Mouse (Mus musculus): ENCODE measurements around the gene Clstn1. TPM values are rescaled to one million over a fixed set of nuclear protein-coding genes. Genes with fewer than 3 reads are reported as not detected.

Clstn1 gene
- total RNA-seq, 2 experiments from 2014 or later = 4.0 to 4.1 TPM

DNA sequence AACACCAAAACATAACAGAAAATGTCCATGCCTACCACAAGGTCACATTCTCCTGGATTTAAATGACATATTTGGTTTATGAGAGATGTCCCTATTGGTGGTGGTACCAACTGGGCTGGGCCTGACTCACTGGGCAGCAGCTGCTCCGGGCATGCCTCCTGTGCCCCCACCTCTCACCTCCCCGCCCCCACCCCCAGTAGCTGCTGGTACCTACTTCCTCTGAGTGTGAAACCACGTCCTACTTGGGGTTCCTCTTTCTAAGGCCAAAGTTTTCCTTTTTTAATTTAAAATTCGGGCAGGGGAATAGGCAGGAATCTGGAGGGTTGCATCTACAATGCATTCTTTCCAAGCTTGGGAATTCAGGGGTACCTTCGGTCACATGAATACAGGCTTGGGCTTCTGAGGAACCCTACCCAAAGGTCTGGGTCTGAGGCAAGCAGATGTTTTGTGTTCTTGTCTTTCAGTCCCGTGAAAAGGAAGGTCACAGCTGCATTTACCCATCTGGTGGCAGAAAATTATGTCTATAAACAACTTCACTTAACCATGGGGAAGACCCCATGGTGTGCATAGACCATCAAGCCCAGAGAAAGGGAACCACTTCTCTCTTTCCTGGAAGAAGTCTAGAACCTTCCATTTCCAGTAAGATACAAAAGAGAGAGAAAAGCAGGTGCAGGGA is 78.9 kb downstream of the Clstn1 start:
- peak; percentile 38 for ATAC-seq (replicated peaks; ENCODE audit: poor library complexity)

DNA sequence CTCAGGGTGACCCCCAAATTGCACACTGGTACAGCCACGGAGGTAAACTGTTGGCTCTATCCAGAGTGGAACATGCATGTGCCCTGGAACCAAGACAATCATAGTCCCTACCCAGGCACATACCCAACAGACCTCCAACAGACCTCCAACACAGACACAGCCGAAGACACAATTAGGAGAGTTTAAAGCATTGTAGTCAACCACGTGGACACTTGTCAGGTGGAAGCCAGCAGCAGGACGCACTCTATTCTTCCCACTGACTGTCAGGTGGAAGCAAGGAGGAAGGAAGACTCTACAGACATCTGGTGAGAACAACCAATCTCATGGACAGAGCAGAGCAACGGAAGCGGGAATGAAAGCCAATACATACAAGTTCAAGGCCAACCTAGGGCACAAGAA is 79.4 kb downstream of the Clstn1 start:
- no peak for ATAC-seq (replicated peaks; ENCODE audit: poor library complexity)

DNA sequence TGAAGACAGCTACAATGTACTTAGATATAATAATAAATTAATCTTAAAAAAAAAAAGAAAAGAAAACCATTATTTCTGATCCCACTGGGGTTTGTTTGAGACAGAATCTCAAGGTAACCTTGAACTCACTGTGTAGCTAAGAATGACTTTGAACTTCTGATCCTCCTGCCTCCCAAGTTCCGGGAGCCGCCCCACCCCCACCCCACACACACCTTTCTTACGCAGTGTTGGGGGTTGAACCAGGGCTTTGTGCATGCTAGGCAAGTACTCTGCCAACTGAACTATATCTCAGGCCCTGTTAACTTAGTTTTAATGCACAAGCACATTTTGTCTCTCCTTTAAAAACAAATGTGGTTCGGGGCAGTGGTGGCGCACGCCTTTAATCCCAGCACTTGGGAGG is 84.9 kb downstream of the Clstn1 start:
- ATAC-seq (replicated peaks; ENCODE audit: poor library complexity) = no peak

DNA sequence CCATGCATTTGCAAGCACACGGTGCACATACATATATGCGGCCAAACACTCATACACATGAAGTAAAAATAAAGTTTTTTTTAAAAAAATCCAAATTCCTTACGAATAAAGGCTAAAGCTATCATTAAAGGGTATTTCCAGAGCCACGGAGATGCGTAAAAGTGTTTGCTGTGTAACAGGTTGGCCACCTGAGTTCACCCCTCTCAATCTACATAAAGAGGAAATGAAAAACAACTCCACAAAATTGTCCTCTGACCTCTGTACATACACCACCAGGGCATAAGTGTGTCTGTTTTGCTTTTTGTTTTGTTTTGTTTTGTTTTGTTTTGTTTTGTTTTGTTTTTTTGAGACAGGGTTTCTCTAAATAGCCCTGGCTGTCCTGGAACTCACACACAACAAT is 86.5 kb downstream of the Clstn1 start:
- ATAC-seq (replicated peaks; ENCODE audit: poor library complexity) = no peak

DNA sequence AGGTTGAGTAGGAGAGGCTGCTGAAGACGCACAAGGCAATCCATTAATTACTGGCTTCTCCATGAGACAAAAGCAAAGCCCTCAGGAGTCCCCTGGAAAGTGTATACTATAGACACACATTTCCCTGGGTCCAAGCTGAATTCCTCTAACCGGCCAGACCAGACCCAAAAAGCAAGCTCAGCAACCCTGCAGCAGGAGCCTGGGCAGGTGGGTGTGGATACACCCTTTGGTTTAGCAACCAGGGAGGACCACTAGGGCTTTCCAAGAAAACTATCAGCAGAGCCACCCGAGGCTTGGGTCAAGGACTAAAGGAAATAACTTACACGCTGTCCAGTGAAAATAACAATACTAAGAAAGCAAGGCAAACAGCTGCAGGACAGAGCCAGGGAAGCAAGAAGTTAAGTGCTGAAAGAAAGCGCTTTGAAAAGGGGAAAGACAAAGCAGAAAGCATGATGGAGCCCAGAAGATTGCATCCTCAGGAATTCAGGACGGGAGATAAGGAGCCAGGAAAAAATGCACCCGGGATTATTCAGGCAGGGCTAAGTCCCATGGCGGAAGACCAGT is 88.6 kb downstream of the Clstn1 start:
- no peak for ATAC-seq (replicated peaks; ENCODE audit: poor library complexity)

DNA sequence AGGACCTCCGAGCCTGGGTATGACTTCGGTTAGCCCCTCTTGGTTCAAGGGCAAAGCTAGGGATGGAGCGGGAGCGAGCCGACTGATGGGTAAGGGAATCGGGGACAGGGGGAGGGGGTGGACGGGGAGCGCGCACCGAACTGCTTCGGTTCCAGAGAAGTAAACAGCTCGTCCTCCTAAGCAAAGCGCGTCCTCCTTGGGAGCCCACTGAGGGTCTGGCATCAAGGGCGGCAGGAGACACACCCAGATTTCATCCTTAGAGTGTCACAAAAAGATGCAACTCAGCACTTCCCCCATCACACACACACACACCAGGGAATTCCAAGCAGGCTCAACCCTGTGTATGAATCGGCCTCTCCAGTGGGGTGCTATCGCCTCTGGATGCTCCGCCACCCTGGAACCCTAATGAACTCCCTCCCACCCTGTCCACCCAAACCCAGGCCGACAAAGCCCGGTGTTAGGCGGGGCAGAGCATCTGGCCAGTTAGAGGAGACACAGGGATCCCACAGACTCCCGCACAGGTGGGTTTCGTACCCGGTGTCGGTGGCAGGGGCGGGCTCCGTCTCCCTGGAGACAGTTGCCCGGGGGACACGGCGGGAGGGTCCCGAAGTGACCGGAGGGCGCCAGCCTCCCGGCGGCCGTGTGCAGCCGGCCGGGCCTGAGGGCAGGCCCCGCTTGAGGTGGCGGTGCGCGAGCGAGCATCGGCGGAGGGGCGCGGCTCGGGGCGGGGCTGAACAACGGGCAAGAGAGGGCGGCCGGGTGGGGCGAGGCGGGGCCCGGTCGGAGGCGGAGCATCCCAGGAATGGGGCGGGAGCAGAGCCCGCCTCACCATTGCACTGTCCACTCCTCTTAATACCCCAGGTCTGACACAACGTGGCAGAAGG is 89.4 kb downstream of the Clstn1 start:
- peak; percentile 99 for ATAC-seq (replicated peaks; ENCODE audit: poor library complexity)

DNA sequence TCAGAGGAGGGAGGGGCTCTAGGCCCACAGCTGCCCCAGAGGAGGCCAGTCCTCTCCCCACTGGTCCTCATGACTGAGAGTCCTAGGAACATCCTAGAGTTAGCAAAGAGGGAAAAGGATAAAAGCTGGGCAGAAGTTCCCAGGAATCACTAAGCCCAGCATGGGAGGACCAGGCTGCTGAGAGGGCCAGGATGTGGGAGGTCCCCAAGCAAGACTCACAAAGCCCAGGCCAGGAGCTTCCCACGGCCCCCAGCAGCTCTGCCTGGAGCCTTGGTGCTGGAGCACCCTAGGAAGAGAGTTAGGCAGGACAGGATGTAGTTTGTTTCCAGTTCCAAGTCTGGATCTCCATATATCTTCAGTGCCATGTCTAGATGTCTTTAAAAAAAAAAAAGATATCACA is 91.7 kb downstream of the Clstn1 start:
- no peak for ATAC-seq (replicated peaks; ENCODE audit: poor library complexity)

DNA sequence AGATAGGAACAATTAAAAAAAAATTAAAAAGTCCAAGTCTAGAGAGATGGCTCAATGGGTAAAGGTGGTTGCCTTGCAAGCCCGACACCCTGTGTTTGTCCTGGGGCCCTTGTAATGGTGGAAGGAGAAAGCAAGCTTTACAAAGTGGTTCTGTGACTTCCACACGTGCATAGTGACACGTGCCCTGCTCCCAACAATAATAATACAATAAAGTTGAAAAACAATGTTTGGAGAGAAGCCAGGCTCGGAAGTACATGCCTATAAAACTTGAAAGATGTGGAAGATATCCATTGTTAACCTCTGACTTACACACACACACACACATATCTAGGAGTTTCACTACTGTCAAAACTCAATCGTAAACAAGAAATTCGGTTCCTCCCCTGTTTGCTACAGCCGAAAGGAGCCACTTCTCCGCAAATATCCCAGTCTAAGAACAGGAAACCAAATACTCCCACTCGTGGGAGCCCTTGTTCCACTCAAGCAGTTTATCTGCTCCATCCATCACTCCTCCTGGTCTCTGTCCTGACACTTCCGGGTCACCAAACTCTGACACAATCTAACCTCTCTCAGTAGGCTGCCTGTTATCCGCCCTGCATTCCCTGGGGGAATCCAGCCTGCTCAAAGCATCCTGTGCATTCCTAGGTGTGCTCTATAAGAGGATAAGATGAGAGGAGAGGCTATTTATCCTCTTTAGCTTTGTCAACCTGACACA is 92.9 kb downstream of the Clstn1 start:
- ATAC-seq (replicated peaks; ENCODE audit: poor library complexity) = no peak

DNA sequence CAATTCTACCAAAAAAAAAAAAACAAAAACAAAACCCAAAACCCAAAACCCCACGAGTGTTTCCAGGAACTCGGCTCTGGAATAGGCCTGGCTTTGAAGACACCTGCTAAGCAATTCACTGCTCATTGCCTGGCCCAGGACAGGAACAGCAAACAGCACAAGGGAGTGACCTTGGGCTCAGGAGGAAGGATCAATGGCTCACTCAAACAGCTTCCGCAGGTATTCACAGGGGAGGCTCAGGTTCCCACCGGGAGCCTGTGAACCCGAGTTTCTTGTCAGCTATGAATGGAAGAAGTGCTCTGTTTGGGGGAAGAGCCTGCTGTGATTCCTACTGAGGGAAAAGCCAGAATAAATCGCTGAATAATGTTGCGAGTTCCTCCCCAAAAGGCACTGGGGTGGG is 97.6 kb downstream of the Clstn1 start:
- no peak for ATAC-seq (replicated peaks; ENCODE audit: poor library complexity)

DNA sequence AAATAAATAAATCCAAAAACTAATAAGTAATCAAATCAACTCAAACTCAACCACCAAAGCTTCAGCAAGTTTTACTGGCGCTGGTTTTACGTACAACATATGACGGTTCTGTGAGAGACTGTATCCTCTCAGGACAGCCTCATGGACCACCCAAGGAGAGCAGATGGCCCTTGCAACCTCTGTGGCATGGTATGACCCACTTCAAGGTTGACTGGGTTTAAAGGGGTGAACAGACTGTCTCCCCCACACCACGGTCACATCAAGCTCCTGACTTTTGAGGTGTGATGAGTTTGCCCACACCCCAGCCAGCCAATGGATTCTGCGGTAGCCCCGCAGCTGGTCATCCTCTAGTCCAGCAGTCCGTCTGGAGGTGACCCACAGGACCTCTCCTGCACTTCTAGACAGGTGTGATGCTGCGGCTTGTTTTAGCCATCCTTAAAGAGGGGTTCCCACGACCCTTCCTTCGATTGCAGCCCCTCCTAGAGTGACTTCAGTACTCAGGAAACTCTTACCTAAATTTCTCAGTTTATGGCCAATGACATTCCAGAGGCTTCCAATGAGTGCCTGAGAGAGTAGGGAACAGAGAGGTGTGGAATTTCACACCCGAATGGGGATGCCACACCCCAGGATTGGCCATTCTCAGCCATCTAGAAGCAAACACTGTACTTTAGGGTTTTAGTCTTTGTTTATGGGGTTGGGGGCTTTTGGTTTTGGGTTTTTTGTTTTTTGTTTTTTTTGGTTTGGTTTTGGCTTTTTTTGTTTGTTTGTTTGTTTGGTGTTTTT is 98.8 kb downstream of the Clstn1 start:
- no peak for ATAC-seq (replicated peaks; ENCODE audit: poor library complexity)

DNA sequence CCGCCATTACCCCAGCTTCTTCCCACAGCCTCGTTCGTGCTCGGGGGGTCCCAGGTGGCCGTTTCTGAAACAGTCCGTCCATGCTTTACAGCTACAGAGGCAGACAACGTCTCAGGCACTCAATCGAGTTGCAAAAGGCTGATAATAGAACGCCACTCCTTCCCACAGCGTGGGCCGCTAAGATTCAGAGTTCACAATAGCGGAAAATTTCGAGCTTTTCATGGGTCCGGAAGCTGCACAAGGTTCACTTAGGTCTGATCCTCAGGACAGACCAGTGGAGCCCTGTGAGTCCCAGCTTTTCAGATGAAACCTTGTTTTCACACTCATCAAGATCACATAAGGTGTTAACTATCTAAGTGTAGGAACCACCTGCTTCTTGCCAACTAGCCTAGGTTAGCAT is 102.6 kb downstream of the Clstn1 start:
- no peak for ATAC-seq (replicated peaks; ENCODE audit: poor library complexity)

DNA sequence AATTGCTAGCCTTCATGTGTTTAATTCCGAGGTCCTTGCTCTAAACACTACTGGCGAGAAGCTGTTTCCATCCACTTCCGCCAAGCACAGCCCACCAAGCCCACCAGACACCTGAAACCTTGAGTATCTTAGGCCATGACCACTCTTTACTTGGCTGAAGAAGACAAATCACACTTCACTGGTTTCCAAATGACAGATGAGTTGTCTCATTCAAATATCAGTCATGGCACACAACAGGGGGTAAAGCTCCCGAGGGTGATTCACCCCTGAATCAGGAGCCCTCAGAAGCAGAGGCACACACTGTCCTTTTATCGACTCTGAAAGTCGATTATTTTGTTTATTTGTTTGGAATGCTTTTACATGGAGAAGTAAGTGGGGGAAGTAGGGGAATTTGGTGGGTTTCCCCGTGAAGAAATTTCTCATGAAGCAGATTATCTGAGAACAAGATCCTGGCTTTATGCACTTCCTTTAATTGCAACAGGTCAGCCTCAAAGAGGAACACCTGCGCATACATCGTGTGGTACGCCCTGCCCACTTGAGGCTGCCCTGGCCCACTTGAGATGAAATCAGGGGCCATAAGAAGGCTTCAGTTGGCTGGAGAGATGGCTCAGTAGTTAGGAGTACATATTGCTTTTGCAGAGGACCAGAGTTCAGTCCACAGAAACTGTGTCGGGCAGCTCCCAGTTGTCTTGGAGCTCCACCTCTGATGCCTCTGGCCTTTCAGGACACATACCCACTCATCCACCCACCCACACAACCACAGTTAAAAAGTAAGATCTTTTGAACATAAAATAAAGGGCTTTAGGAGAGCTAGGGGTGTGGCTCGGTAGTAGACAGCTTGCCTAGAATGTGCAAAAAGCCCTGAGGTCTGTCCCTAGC is 103.8 kb downstream of the Clstn1 start:
- ATAC-seq (replicated peaks; ENCODE audit: poor library complexity) = 0 out of 2 replicates have a peak, but pooled peaks have one; percentile 20

DNA sequence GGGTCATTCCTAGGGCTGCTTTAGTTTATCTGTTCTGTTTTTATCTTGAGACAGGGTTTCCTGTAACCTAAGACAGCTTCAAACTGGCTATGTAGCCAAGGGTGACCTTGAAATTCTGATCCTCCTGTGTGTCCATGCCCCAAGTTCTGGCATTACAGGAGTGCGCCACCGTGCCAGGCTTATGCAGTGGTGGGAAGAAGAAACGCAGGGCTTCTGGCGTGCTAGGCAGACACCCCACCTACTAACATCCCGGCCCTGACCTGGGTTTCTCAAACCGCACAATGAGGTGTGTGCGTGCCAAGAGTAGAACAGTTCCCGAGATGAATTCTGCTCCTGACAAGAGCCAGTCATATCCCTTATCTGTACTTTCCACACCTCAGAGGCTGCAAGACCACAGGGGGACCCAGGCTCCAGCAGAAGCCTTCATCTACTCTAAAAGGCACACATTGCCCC is 104.6 kb downstream of the Clstn1 start:
- peak; percentile 85 for ATAC-seq (replicated peaks; ENCODE audit: poor library complexity)

DNA sequence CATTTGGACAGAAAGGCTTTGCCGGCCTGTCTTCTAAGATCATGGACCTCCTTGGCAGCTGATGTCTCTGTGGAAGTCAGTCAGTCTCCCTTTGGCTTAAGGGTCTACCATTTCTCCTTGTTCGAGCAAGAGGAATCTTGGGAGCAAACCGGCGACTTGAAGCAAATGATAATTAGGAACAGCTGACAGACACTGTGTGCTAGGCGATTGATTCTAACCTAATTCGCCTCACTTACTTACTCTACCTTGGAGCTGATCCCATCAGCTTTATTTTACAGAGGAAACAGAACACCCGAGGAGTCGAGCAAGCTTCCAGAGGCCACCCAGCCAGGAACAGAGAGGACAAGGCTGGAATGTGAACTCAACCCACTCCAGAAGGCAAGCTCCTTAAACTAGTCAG is 105.1 kb downstream of the Clstn1 start:
- ATAC-seq (replicated peaks; ENCODE audit: poor library complexity) = no peak

DNA sequence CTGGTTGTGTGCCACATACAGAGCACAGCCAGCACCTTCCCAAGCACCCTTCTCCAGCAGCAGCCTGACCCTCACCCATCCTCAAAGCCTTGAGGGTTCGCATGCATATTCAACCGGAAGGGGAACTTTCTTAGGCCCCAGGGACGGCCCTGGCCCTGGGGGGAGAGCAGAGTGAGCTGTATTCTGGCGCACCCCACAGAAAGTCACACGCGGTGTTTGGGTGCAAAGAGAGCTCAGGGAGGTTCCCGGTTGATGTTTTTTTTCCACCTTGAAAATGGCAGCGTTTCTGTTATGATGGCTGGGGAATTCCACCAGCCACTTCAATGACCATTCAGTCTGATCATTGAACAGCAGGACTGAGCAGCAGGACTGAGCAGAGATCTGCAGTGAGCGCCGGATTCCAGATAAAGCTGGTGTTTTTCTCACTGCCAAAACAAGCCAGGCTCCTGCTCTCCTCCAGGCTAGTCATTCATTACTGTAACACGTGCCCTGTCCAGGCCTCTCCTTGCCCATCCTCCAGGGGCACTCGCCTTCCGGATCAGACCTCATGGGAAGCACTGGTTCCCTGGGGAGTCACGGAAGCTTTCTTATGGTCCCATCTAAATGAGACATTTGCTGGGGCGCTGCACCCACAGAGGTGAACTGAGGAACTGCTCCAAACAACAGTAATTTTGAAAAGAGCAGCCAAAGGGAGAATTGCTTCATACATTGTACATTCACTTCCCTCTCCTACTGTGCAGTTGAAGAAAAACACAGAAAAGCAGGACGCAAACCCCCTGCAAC is 110.1 kb downstream of the Clstn1 start:
- ATAC-seq (replicated peaks; ENCODE audit: poor library complexity) = peak; percentile 41

DNA sequence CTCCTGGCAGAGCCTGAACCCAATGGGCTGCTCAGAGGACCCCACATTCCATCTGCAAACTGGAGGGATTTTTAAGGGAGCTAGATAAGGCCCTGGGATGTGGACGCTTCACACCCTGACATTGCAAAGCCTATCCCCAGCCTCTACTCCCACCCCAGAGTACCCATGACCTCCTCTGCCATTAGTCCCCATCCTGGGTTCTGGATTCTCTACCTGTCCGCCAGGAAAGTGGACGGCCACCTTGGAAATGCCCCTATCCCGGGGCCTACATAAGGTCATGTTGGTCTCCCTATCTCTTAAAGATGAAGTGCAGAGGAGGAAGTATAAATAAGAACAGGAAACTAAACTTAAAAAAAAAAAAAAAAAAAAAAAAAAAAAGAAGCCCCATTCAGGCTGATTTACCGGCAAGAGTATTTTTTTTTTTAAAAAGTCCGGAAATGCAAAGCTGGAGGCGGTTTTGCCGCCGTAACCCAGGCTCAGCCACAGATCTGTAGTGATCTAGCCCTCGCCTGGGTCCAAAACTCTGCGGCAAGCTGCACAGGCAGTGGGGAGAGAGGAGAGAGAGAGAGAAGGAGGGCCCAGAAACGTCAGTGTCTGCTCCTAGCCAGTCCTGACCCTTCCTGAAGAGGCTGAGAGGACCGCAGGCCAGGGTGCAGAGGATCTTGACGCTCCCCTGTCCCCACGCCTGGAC is 111.4 kb downstream of the Clstn1 start:
- ATAC-seq (replicated peaks; ENCODE audit: poor library complexity) = peak; percentile 30

DNA sequence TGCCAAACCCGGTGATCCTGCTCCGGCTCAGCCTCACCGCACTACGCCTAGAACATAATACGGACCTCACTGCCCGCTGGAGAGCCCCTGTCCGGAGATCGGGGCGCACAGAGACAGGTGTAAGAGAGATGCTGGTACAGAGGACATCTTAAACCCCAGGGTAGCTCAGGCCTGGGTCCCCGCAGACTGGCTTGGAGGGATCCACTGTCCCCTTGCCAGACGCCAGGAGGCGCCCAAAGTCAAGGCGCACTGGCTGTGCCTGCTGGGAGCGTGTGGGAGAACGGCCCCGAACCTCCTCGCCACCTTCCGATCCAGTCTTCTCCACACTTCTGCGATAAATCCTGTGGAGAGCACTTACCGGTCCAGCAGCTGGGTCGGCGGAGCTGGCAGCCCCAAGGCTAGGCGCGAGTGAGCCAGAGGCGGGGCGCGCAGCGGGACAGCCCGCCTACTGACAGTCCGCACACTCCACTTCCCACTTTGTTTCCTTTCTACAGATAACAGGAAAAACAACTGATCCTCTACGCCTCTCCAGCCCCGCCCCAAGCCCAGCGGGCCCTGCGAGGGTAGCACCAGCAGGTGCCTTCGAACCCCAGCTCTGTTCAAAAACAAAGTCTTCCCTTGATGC is 112.0 kb downstream of the Clstn1 start:
- peak; percentile 56 for ATAC-seq (replicated peaks; ENCODE audit: poor library complexity)

All from megakaryocyte progenitor cell, adult 5-6 weeks (primary cell).